Mouse (Mus musculus) intestine, embryonic 16.5 days (tissue): Measurements from ENCODE around the gene Adam12. TPM values are rescaled to one million over a fixed set of nuclear protein-coding genes. Genes with fewer than 3 reads are reported as not detected.

Experiments used
- ATAC-seq: fragments of 200-750 bp; cut with Nextera tagmentation; 2 replicates; pipeline ENCODE4 v1.8.0; 2017; ENCODE audit warnings: moderate TSS enrichment, moderate library complexity
- H3K27ac ChIP-seq: fragments of 300-500 bp; sonication (generic); 2 replicates; pipeline ENCODE4 v1.5.1; 2014; ENCODE audit warnings: mild to moderate bottlenecking, low read length
- H3K27me3 ChIP-seq: fragments of 300-500 bp; sonication (generic); replicated peaks from 2 replicates; pipeline ENCODE4 v1.6.1; 2014; ENCODE audit warnings: low read length, control low read depth, mixed read lengths; ENCODE audit not compliant: control insufficient read depth, insufficient read depth
- H3K36me3 ChIP-seq: fragments of 300-500 bp; sonication (generic); 2 replicates; pipeline ENCODE4 v1.6.1; 2014; ENCODE audit warnings: low read length, control low read depth; ENCODE audit not compliant: control insufficient read depth, insufficient read depth
- H3K4me1 ChIP-seq: fragments of 300-500 bp; sonication (generic); 2 replicates; pipeline ENCODE4 v1.6.1; 2014; ENCODE audit warnings: low read length, control low read depth, mixed read lengths; ENCODE audit not compliant: control insufficient read depth, insufficient read depth
- H3K4me2 ChIP-seq: fragments of 300-500 bp; sonication (generic); 2 replicates; pipeline ENCODE4 v1.6.1; 2014; ENCODE audit warnings: low read depth, low read length, control low read depth
- H3K4me3 ChIP-seq: fragments of 300-500 bp; sonication (generic); 2 replicates; pipeline ENCODE4 v1.5.1; 2014; ENCODE audit warnings: mild to moderate bottlenecking, low read length
- H3K9ac ChIP-seq: fragments of 300-500 bp; sonication (generic); 2 replicates; pipeline ENCODE4 v1.6.1; 2014; ENCODE audit warnings: low read depth, low read length
- H3K9me3 ChIP-seq: fragments of 300-500 bp; sonication (generic); 2 replicates; pipeline ENCODE4 v1.6.1; 2016; ENCODE audit warnings: low read length, control low read depth; ENCODE audit not compliant: control insufficient read depth
- WGBS: fragments of 180-500 bp; shearing (Covaris S2); extraction: QIAGEN DNeasy Blood & Tissue Kit; methylation state at CpG from one replicate; pipeline ENCODE4 v1.1.7; 2014; 5-methylcytosine and 5-hydroxymethylcytosine counted together
- microRNA-seq: library from miRNA; unstranded; fragments of <30 nt; microRNA quantifications from one replicate; pipeline ENCODE4, GENCODE M21; 2016
- polyA plus RNA-seq: library from polyadenylated mRNA; unstranded; fragments of >200 nt; fragmentation: Nextera tagmentation; extraction: Ambion mirVana; gene quantifications from 2 replicates; pipeline ENCODE4 v1.2.1, GENCODE M21; 2015

Adam12 gene
- polyA plus RNA-seq, 1 experiment from 2014 or later, result 3.0 TPM

- no peaks in the 10 kb centered on the region for H3K27me3 ChIP-seq
- no peak for ATAC-seq
- no peak overlapping the region for H3K4me2 ChIP-seq
- H3K9ac ChIP-seq, result no peak overlapping the region
- no peaks in the 10 kb centered on the region for H3K36me3 ChIP-seq
- no peak overlapping the region for H3K4me3 ChIP-seq
- no peaks in the 10 kb centered on the region for H3K4me1 ChIP-seq
- no peak overlapping the region for H3K27ac ChIP-seq
- H3K9me3 ChIP-seq, result no peaks in the 10 kb centered on the region
These were observed 381.2 kb downstream of the Adam12 start for GRCm38 (mm10) chr7:133850735-133851134.

- no peak for ATAC-seq
- Histone ChIP-seq H3K36me3 (no peaks in the 10 kb centered on the region), H3K4me2 (no peak overlapping the region), H3K9ac (no peak overlapping the region), H3K4me3 (no peak overlapping the region), H3K4me1 (no peaks in the 10 kb centered on the region), H3K9me3 (no peaks in the 10 kb centered on the region), H3K27me3 (no peaks in the 10 kb centered on the region), H3K27ac (no peak overlapping the region)
- WGBS, result 86% methylated on average over 2 of the region's 2 CpGs
These were observed 383.8 kb downstream of the Adam12 start for GRCm38 (mm10) chr7:133848180-133848579.

GRCm38 (mm10) chr7:133847175-133847574 is 384.8 kb downstream of the Adam12 start:
- no peaks in the 10 kb centered on the region for H3K4me1 ChIP-seq
- H3K36me3 ChIP-seq, result no peaks in the 10 kb centered on the region
- WGBS, result 41% methylated on average over 1 of the region's 1 CpGs
- H3K4me3 ChIP-seq, result no peak overlapping the region
- no peaks in the 10 kb centered on the region for H3K27me3 ChIP-seq
- no peak overlapping the region for H3K9ac ChIP-seq
- no peak overlapping the region for H3K27ac ChIP-seq
- no peak overlapping the region for H3K4me2 ChIP-seq
- peak; percentile 68; the same call in 1 of the 2 replicates for ATAC-seq
- H3K9me3 ChIP-seq, result no peaks in the 10 kb centered on the region

GRCm38 (mm10) chr7:133842079-133842478 is 389.9 kb downstream of the Adam12 start:
- Histone ChIP-seq H3K36me3 (no peaks in the 10 kb centered on the region), H3K27ac (no peak overlapping the region), H3K4me3 (no peak overlapping the region), H3K9me3 (no peaks in the 10 kb centered on the region), H3K9ac (no peak overlapping the region), H3K4me1 (no peaks in the 10 kb centered on the region), H3K4me2 (no peak overlapping the region), H3K27me3 (no peaks in the 10 kb centered on the region)
- WGBS, result 68% methylated on average over 6 of the region's 6 CpGs
- ATAC-seq, result no peak

GRCm38 (mm10) chr7:133839546-133839945 is 392.4 kb downstream of the Adam12 start:
- WGBS, result 74% methylated on average over 4 of the region's 4 CpGs
- H3K27ac ChIP-seq, result no peak overlapping the region
- no peaks in the 10 kb centered on the region for H3K9me3 ChIP-seq
- H3K4me1 ChIP-seq, result no peaks in the 10 kb centered on the region
- H3K4me3 ChIP-seq, result no peak overlapping the region
- no peak overlapping the region for H3K4me2 ChIP-seq
- no peak for ATAC-seq
- H3K36me3 ChIP-seq, result no peaks in the 10 kb centered on the region
- no peak overlapping the region for H3K9ac ChIP-seq
- no peaks in the 10 kb centered on the region for H3K27me3 ChIP-seq

Small RNA genes within 50 kb of the gene (microRNA-seq; reads per million reads assigned to microRNA genes)
- gene Gm23631, result not detected

Other genes with a start within 250 kb of the Adam12 start
- gene D7Ertd443e, start 153.5 kb upstream of the Adam12 start, polyA plus RNA-seq, result not detected in 2 replicates